Mouse (Mus musculus) liver, embryonic 14.5 days (tissue): Measurements from ENCODE around the gene Peak1. TPM values are rescaled to one million over a fixed set of nuclear protein-coding genes. Genes with fewer than 3 reads are reported as not detected.

Experiments used
- ATAC-seq: fragments of 200-750 bp; cut with Nextera tagmentation; 2 replicates; pipeline ENCODE4 v1.8.0; 2017; ENCODE audit warnings: moderate number of reproducible peaks, mild to moderate bottlenecking, moderate library complexity; ENCODE audit not compliant: insufficient read depth
- DNase-seq, 3 experiments: peaks; one replicate each; pipeline ENCODE4 v3.0.0-alpha.2; 2012 to 2013; ENCODE audit warnings: low read depth in 3 of 3, low spot score in 3 of 3
- H3K27ac ChIP-seq: fragments of 300-500 bp; sonication (generic); 2 replicates; pipeline ENCODE4 v1.5.1; 2014; ENCODE audit warnings: moderate library complexity, mild to moderate bottlenecking, control low read depth, inconsistent platforms
- H3K27me3 ChIP-seq: fragments of 300-500 bp; sonication (generic); 2 replicates; pipeline ENCODE4 v1.6.1; 2014; ENCODE audit warnings: mild to moderate bottlenecking, low read length, moderate library complexity; ENCODE audit not compliant: control insufficient read depth, insufficient read depth
- H3K36me3 ChIP-seq: fragments of 300-500 bp; sonication (generic); replicated peaks from 2 replicates; pipeline ENCODE4 v1.6.1; 2014; ENCODE audit warnings: low read depth; ENCODE audit not compliant: control insufficient read depth, insufficient read depth
- H3K4me1 ChIP-seq, 2 experiments: fragments of 200-500 bp in 1 of 2; fragments of 300-500 bp in 1 of 2; sonication (generic) in 1 of 2; replicated peaks; 2 replicates each; pipeline ENCODE4 v1.6.1; 2012 to 2014; ENCODE audit warnings: antibody characterized with exemption in 1 of 2, inconsistent platforms in 1 of 2, low read length in 1 of 2; ENCODE audit not compliant: control insufficient read depth in 2 of 2, insufficient read depth in 2 of 2
- H3K4me2 ChIP-seq: fragments of 300-500 bp; sonication (generic); 2 replicates; pipeline ENCODE4 v1.6.1; 2014; ENCODE audit warnings: low read depth, mild to moderate bottlenecking, control low read depth, moderate library complexity
- H3K4me3 ChIP-seq, 2 experiments: fragments of 200-500 bp in 1 of 2; fragments of 300-500 bp in 1 of 2; sonication (generic) in 1 of 2; 2 replicates each; pipeline ENCODE4 v1.5.1; 2012 to 2014; ENCODE audit warnings: low read depth in 2 of 2, low read length in 2 of 2, mild to moderate bottlenecking in 2 of 2, control low read depth in 1 of 2, inconsistent platforms in 1 of 2, moderate library complexity in 1 of 2; ENCODE audit not compliant: insufficient read depth in 1 of 2
- H3K9ac ChIP-seq: fragments of 300-500 bp; sonication (generic); replicated peaks from 2 replicates; pipeline ENCODE4 v1.6.1; 2014; ENCODE audit warnings: mild to moderate bottlenecking, control low read depth, moderate library complexity
- H3K9me3 ChIP-seq: fragments of 300-500 bp; sonication (generic); 2 replicates; pipeline ENCODE4 v1.6.1; 2016; ENCODE audit warnings: low read length, mixed read lengths; ENCODE audit not compliant: control insufficient read depth
- CTCF ChIP-seq: IDR thresholded peaks from 2 replicates; pipeline ENCODE4 v1.5.1; 2016; ENCODE audit warnings: antibody characterized with exemption, low read depth, control low read depth
- EP300 ChIP-seq: IDR thresholded peaks from 2 replicates; pipeline ENCODE4 v1.6.1; 2016; ENCODE audit warnings: antibody characterized with exemption, low read depth
- WGBS: fragments of 180-500 bp; shearing (Covaris S2); extraction: QIAGEN DNeasy Blood & Tissue Kit; methylation state at CpG from one replicate; pipeline ENCODE4 v1.1.7; 2014; ENCODE audit not compliant: insufficient replicate concordance; 5-methylcytosine and 5-hydroxymethylcytosine counted together
- polyA plus RNA-seq, 2 experiments: library from polyadenylated mRNA; depleted of rRNA in 1 of 2; stranded (reverse) in 1 of 2; unstranded in 1 of 2; fragments of >200 nt; fragmentation: Nextera tagmentation in 1 of 2; extraction: Ambion mirVana in 1 of 2; gene quantifications; 2 replicates each; pipeline versions ENCODE4 v1.2.1 to v1.2.3; 2012 to 2014

The Peak1 gene
- polyA plus RNA-seq, 2 experiments: 1.8 to 2.3 TPM

- Histone ChIP-seq H3K36me3 (no peaks in the 10 kb centered on the region), H3K4me2 (no peak overlapping the region), H3K4me1 (no peaks in the 10 kb centered on the region), H3K9ac (no peak overlapping the region), H3K4me3 (no peak overlapping the region), H3K27ac (no peak overlapping the region), H3K27me3 (no peaks in the 10 kb centered on the region), H3K9me3 (no peaks in the 10 kb centered on the region)
- TF ChIP-seq CTCF (no peak), EP300 (no peak)
- 36% methylated on average over 16 of the region's 16 CpGs for WGBS
- no peak for ATAC-seq
- no peak for DNase-seq
Measured at GRCm38 (mm10) chr9:56324576-56325355, 93.1 kb downstream of the Peak1 start.

GRCm38 (mm10) chr9:56321291-56321690 is 96.6 kb downstream of the Peak1 start:
- DNase-seq (no peak), ATAC-seq (no peak)
- H3K27ac ChIP-seq: no peak overlapping the region
- no peaks in the 10 kb centered on the region for H3K4me1 ChIP-seq
- H3K9ac ChIP-seq: no peak overlapping the region
- no peaks in the 10 kb centered on the region for H3K27me3 ChIP-seq
- TF ChIP-seq CTCF (no peak), EP300 (no peak)
- no peak overlapping the region for H3K4me2 ChIP-seq
- no peaks in the 10 kb centered on the region; the same call in 1 of the 2 replicates for H3K9me3 ChIP-seq
- H3K36me3 ChIP-seq: no peaks in the 10 kb centered on the region
- no peak overlapping the region for H3K4me3 ChIP-seq
- 65% methylated on average over 2 of the region's 2 CpGs for WGBS

GRCm38 (mm10) chr9:56314326-56314725 is 103.5 kb downstream of the Peak1 start:
- Histone ChIP-seq H3K27me3 (no peaks in the 10 kb centered on the region), H3K4me3 (no peak overlapping the region), H3K4me2 (no peak overlapping the region), H3K4me1 (no peaks in the 10 kb centered on the region), H3K36me3 (no peaks in the 10 kb centered on the region), H3K9ac (no peak overlapping the region), H3K27ac (no peak overlapping the region), H3K9me3 (no peaks in the 10 kb centered on the region; the same call in 1 of the 2 replicates)
- DNase-seq (no peak), ATAC-seq (no peak)
- TF ChIP-seq EP300: no peak
- TF ChIP-seq CTCF: no peak
- 65% methylated on average over 3 of the region's 3 CpGs for WGBS

GRCm38 (mm10) chr9:56309079-56309478 is 108.8 kb downstream of the Peak1 start:
- H3K9ac ChIP-seq: no peak overlapping the region
- 53% methylated on average over 2 of the region's 2 CpGs for WGBS

GRCm38 (mm10) chr9:56304526-56304925 is 113.3 kb downstream of the Peak1 start:
- no peak for ATAC-seq
- H3K36me3 ChIP-seq: no peaks in the 10 kb centered on the region
- H3K27ac ChIP-seq: no peak overlapping the region
- H3K4me3 ChIP-seq: no peak overlapping the region
- no peak overlapping the region for H3K4me2 ChIP-seq
- DNase-seq: no peak
- 70% methylated on average over 2 of the region's 2 CpGs for WGBS
- no peaks in the 10 kb centered on the region for H3K9me3 ChIP-seq
- H3K9ac ChIP-seq: no peak overlapping the region
- no peaks in the 10 kb centered on the region for H3K27me3 ChIP-seq
- H3K4me1 ChIP-seq: no peaks in the 10 kb centered on the region
- TF ChIP-seq EP300: no peak

More at GRCm38 (mm10) chr9:56309079-56309478, 108.8 kb downstream of the Peak1 start:
- TF ChIP-seq EP300: no peak
- TF ChIP-seq CTCF: no peak
- Histone ChIP-seq H3K27ac (no peak overlapping the region), H3K9me3 (no peaks in the 10 kb centered on the region), H3K4me1 (no peaks in the 10 kb centered on the region), H3K36me3 (no peaks in the 10 kb centered on the region), H3K27me3 (no peaks in the 10 kb centered on the region), H3K4me2 (no peak overlapping the region), H3K4me3 (no peak overlapping the region)
- DNase-seq: no peak
- no peak for ATAC-seq
